Mouse (Mus musculus) limb, embryonic 14.5 days (tissue): ENCODE results near the gene Map6. TPM values are rescaled to one million over a fixed set of nuclear protein-coding genes. Genes with fewer than 3 reads are reported as not detected.

Source experiments
- ATAC-seq: fragments of 200-750 bp; cut with Nextera tagmentation; 2 replicates; pipeline ENCODE4 v1.8.0; 2017; ENCODE audit warnings: low read depth, moderate number of reproducible peaks, moderate TSS enrichment; ENCODE audit not compliant: low FRiP score
- DNase-seq: peaks from one replicate; pipeline ENCODE4 v3.0.0-alpha.2; 2015; ENCODE audit warnings: low spot score
- H3K27ac ChIP-seq: fragments of 300-500 bp; sonication (generic); replicated peaks from 2 replicates; pipeline ENCODE4 v1.5.1; 2014; ENCODE audit warnings: low read depth, mild to moderate bottlenecking, low read length, moderate library complexity, mixed read lengths
- H3K27me3 ChIP-seq: fragments of 300-500 bp; sonication (generic); 2 replicates; pipeline ENCODE4 v1.6.1; 2014; ENCODE audit warnings: low read length, mixed read lengths; ENCODE audit not compliant: control insufficient read depth, insufficient read depth
- H3K36me3 ChIP-seq: fragments of 300-500 bp; sonication (generic); 2 replicates; pipeline ENCODE4 v1.6.1; 2014; ENCODE audit warnings: mild to moderate bottlenecking, low read length, moderate library complexity, mixed read lengths; ENCODE audit not compliant: control insufficient read depth, insufficient read depth
- H3K4me1 ChIP-seq: fragments of 300-500 bp; sonication (generic); 2 replicates; pipeline ENCODE4 v1.6.1; 2014; ENCODE audit warnings: antibody characterized with exemption, low read length, mixed read lengths; ENCODE audit not compliant: control insufficient read depth, insufficient read depth
- H3K4me2 ChIP-seq: fragments of 300-500 bp; sonication (generic); replicated peaks from 2 replicates; pipeline ENCODE4 v1.6.1; 2014; ENCODE audit warnings: low read depth, mild to moderate bottlenecking, low read length, moderate library complexity; ENCODE audit not compliant: severe bottlenecking
- H3K4me3 ChIP-seq: fragments of 300-500 bp; sonication (generic); replicated peaks from 2 replicates; pipeline ENCODE4 v1.5.1; 2014; ENCODE audit warnings: low read length
- H3K9ac ChIP-seq: fragments of 300-500 bp; sonication (generic); 2 replicates; pipeline ENCODE4 v1.6.1; 2014; ENCODE audit warnings: mild to moderate bottlenecking, low read depth, low read length, moderate library complexity; ENCODE audit not compliant: severe bottlenecking
- H3K9me3 ChIP-seq: fragments of 300-500 bp; sonication (generic); 2 replicates; pipeline ENCODE4 v1.6.1; 2016; ENCODE audit warnings: low read length; ENCODE audit not compliant: control insufficient read depth
- POLR2A ChIP-seq: fragments of 200-500 bp; IDR thresholded peaks from 2 replicates; pipeline ENCODE4 v1.8.0; 2012; ENCODE audit warnings: inconsistent platforms, mild to moderate bottlenecking, moderate library complexity, borderline replicate concordance; ENCODE audit not compliant: insufficient read depth, insufficient read length; ENCODE audit errors: extremely low read depth
- WGBS: fragments of 180-500 bp; shearing (Covaris S2); extraction: QIAGEN DNeasy Blood & Tissue Kit; methylation state at CpG from one replicate; pipeline ENCODE4 v1.1.7; 2014; 5-methylcytosine and 5-hydroxymethylcytosine counted together
- polyA plus RNA-seq, 2 experiments: library from polyadenylated mRNA; depleted of rRNA in 1 of 2; stranded (reverse) in 1 of 2; unstranded in 1 of 2; fragments of >200 nt; fragmentation: Nextera tagmentation in 1 of 2; extraction: Ambion mirVana in 1 of 2; gene quantifications; 2 replicates each; pipeline versions ENCODE4 v1.2.1 to v1.2.3; 2012 to 2014

Map6 gene
- polyA plus RNA-seq, 2 experiments = 3.5 to 6.3 TPM

DNA sequence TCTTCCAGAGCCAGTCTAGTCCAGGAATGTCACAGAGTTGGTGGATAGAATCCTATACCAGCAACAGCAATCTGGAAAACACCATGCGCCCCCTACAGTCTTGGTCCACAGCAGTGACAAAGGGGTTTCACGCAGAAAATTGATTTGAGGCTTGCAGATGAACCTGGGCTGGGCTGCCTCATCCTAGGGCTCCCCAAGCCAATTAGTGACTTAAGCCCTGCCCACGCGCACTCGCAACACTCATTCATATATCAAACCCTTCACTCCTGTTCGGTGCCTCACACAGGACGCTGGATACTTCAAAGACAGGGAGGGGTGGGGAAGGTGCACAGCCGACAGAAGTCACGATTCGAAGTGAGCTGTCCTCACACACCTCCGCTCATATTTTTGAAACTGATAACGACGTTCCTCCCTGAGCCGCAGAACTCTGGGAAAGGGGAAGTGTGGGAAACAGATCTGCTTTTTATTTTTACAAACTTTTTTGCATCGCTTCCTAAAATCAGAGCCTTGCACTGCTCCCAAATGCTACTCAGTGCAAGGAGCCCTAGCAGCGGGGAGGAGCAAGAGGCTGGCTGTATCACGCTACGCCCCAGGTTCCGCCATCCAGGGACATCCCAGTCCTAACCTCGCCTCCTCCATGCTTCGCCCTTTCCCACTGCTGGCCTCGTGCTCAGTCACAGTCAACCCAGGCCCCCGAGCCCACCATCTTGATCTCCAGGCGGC is 113.4 kb downstream of the Map6 start:
- H3K4me1 ChIP-seq = peaks cover 31% of the 10 kb centered on the region
- H3K27ac ChIP-seq = peak overlapping the region; percentile 89
- ATAC-seq (peak; percentile 76), DNase-seq (peak; percentile 78)
- no peaks in the 10 kb centered on the region for H3K27me3 ChIP-seq
- no peaks in the 10 kb centered on the region for H3K9me3 ChIP-seq
- under 1% methylated on average over 24 of the region's 24 CpGs for WGBS
- peak overlapping the region; percentile 69 for H3K4me3 ChIP-seq
- H3K4me2 ChIP-seq = peak overlapping the region; percentile 93
- peak overlapping the region; percentile 64 for H3K9ac ChIP-seq
- no peaks in the 10 kb centered on the region for H3K36me3 ChIP-seq
- 0 out of 2 replicates have a peak, but pooled peaks have one; percentile 98 for TF ChIP-seq POLR2A

DNA sequence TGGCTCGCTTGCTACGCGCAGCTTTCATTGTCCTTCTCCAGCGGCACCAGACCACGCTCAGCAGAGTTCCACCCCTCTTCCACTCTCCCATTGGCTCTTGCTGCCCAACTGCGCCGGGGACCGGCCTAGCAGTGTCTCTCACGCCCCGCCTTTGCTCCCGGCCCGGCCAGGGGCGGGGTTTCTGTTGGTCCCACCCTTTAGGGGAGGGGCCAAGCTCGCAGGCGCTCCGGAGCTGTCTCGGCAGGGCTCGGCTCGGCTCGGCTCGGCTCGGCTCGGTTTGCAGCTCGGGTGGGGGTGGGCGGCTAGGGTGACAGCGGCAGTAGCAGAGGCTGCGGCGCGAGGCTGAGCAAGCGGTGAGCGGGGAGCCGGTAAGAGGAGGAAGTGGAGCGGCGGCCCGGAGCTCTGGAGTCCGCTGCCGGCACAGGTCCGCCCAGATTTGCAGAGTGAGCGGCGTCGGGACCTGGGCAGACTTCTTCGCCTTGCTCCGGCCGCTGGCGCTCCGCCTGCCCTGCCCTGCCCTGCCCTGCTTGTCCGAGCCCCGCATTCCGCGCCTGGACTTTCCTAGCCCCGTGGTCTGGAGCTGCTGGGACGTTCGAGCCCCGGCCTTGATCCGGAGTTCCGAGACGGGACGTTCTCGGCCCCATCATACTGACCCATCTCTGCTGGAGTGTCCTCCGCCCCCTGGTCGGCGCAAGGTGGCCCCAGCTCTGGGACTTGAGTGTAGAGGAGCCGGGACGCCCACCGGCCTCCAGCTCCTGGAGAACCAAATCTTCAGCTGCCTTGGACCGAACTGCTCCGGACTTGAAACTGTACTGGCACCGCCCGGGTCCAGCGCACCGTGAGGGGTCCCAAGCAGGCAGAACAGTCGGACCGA is 114.2 kb downstream of the Map6 start, which contains the start of gene Gdpd5:
Gdpd5 (plus strand) TSS at position 201 of the 874 bp plus-strand sequence.
- no peaks in the 10 kb centered on the region for H3K36me3 ChIP-seq
- H3K4me3 ChIP-seq = peak within 1 kb of the TSS; percentile 69
- no peak; the same call in 1 of the 2 replicates for TF ChIP-seq POLR2A
- no peaks in the 10 kb centered on the region for H3K9me3 ChIP-seq
- WGBS = under 1% methylated on average over 71 of the region's 73 CpGs
- peak within 1 kb of the TSS; percentile 67 for H3K9ac ChIP-seq
- peaks cover 31% of the 10 kb centered on the region for H3K4me1 ChIP-seq
- ATAC-seq (peak; percentile 97), DNase-seq (peak; percentile 98)
- H3K4me2 ChIP-seq = peak within 1 kb of the TSS; percentile 93
- H3K27ac ChIP-seq = peak within 1 kb of the TSS; percentile 89
- no peaks in the 10 kb centered on the region for H3K27me3 ChIP-seq

DNA sequence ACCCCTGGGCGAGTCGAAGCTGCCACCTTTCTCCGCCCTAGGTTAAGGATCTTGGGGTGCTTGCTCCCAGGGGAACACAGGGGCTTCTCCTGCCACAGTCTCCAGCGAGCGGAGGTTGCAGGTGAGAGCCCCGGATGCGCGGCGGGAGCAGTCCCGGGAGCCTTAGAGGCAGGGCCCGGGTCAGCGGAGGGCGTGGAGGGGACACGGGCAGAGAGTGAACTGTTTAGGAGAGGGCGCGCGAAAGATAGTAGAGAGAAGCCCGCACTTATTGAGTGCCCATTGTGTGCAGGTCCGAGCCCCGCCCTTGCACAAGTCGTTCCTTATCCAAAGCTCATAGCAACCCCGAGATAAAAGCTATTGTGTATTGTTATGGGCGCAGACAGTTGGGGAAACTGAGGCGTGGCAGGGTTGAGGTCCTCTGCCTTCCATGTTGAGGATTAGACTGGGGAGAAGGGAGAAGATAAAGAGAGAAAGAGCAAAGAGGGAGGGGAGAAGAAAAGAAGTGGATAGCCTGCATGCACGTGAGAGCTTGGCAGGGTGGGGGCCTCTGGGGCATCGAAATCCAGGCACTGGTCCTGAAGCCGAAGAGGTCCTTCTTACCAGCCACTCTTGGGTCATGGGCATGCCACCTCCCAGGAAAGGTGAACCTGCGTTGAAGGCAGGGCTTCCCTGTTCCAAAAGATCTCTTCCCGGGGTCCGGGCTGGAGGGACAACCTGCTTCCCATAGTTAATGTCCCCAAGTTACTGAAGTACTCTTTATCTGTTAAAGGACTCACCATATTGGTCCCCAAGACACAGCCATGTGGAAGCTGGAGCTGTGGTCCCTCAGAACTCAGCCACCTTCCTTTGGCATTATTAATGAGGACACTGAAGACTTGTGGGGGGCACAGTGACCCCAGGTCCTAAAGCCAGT is 115.1 kb downstream of the Map6 start:
- Histone ChIP-seq H3K4me1 (peaks cover 31% of the 10 kb centered on the region), H3K4me2 (peak overlapping the region; percentile 93)
- WGBS = 11% methylated on average over 30 of the region's 30 CpGs

DNA sequence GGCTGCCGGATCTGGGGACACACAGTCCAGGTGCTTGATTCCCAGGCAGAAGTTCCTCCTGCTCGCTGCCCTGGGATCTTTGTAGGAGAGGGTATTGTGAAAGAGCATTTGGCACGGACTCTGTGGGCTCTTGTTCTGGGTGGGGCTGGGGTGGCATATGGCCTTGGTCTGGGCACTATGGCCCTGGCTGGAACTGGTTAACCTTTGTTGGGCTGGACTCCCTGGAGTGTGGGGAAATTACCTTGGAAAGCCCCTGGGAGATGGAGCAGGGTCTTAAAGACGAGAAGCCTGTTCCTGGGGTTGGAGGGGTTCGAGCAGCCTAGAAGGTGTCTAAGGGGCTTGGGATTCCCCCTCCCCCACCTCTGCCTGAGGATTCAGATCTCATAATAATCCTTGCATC is 116.0 kb downstream of the Map6 start:
- Histone ChIP-seq H3K4me1 (peaks cover 31% of the 10 kb centered on the region), H3K9me3 (no peaks in the 10 kb centered on the region), H3K27ac (no peak overlapping the region), H3K4me2 (peak overlapping the region; percentile 93), H3K4me3 (peak overlapping the region; percentile 69), H3K36me3 (peaks cover 10% of the 10 kb centered on the region; the same call in 1 of the 2 replicates), H3K27me3 (no peaks in the 10 kb centered on the region), H3K9ac (no peak overlapping the region; the same call in 1 of the 2 replicates)
- no peak for TF ChIP-seq POLR2A
- DNase-seq (no peak), ATAC-seq (no peak)
- 49% methylated on average over 5 of the region's 5 CpGs for WGBS

More for the DNA sequence above, 115.1 kb downstream of the Map6 start:
- no peak overlapping the region for H3K27ac ChIP-seq
- TF ChIP-seq POLR2A = no peak
- H3K27me3 ChIP-seq = no peaks in the 10 kb centered on the region
- ATAC-seq (no peak), DNase-seq (no peak)
- 0 out of 2 replicates have a peak, but pooled peaks cover 3% of the 10 kb centered on the region for H3K36me3 ChIP-seq
- H3K4me3 ChIP-seq = peak overlapping the region; percentile 69
- no peaks in the 10 kb centered on the region for H3K9me3 ChIP-seq
- peak overlapping the region; percentile 67 for H3K9ac ChIP-seq
